Mouse (Mus musculus) embryonic fibroblast, embryonic 13.5 days (primary cell): ENCODE measurements at regions not wholly inside any gene's neighbourhood (a gene's known extent, or its start where the extent isn't known, plus 50 kb on each side); places are given as distances from the start of the nearest gene placed in this dataset.

ENCODE experiments used
- H3K27ac ChIP-seq: 2 replicates; pipeline ENCODE4 v1.5.1; 2012; ENCODE audit warnings: low read length, control low read depth, inconsistent platforms; ENCODE audit not compliant: insufficient read depth
- H3K4me1 ChIP-seq: 2 replicates; pipeline ENCODE4 v1.6.1; 2011; ENCODE audit warnings: low read length; ENCODE audit not compliant: control insufficient read depth, insufficient read depth
- H3K4me3 ChIP-seq: 2 replicates; pipeline ENCODE4 v1.5.1; 2011; ENCODE audit warnings: mild to moderate bottlenecking, control low read depth, low read length; ENCODE audit not compliant: insufficient read depth
- CTCF ChIP-seq: IDR thresholded peaks from 2 replicates; pipeline ENCODE4 v1.5.1; 2011; ENCODE audit warnings: mild to moderate bottlenecking, control low read depth, low read length, moderate library complexity, borderline replicate concordance; ENCODE audit not compliant: insufficient read depth
- POLR2A ChIP-seq: IDR thresholded peaks from 2 replicates; pipeline ENCODE4 v1.6.1; 2011; ENCODE audit warnings: low read depth, mild to moderate bottlenecking, control low read depth, low read length, moderate library complexity

GRCm38 (mm10) chr8:62284378-62285110 lies 161.6 kb upstream of the Anxa10 start:
- peak overlapping the region; percentile 37; the same call in 1 of the 2 replicates for H3K27ac ChIP-seq
- no peak for TF ChIP-seq CTCF
- TF ChIP-seq POLR2A, result no peak
- H3K4me3 ChIP-seq, result no peak overlapping the region
- no peaks in the 10 kb centered on the region; the same call in 1 of the 2 replicates for H3K4me1 ChIP-seq

- no peak overlapping the region for H3K4me3 ChIP-seq
- H3K4me1 ChIP-seq, result no peaks in the 10 kb centered on the region
- no peak overlapping the region for H3K27ac ChIP-seq
- no peak for TF ChIP-seq POLR2A
- no peak for TF ChIP-seq CTCF
These were observed 127.6 kb upstream of the Anxa10 start for GRCm38 (mm10) chr8:62250551-62250950.
